Mouse (Mus musculus) MEL (cell line): ENCODE measurements around the gene Olfr1080.

Experiments used
- CHD2 ChIP-seq: IDR thresholded peaks from 2 replicates; pipeline ENCODE4 v1.6.1; 2011; ENCODE audit warnings: low read length, improper control_type of control experiment
- CTCF ChIP-seq, 3 experiments: IDR thresholded peaks in 2 of 3; conservative IDR thresholded peaks in 1 of 3; 2 replicates each; pipeline ENCODE4 v1.5.1; 2011 to 2012; ENCODE audit warnings: low read length in 3 of 3, low read depth in 2 of 3, mild to moderate bottlenecking in 2 of 3, improper control_type of control experiment in 1 of 3, inconsistent platforms in 1 of 3, mixed read lengths in 1 of 3, moderate library complexity in 1 of 3; ENCODE audit not compliant: control insufficient read depth in 1 of 3, insufficient read depth in 1 of 3, poor library complexity in 1 of 3, severe bottlenecking in 1 of 3
- E2F4 ChIP-seq: IDR thresholded peaks from 2 replicates; pipeline ENCODE4 v1.6.1; 2011; ENCODE audit warnings: low read depth, low read length, improper control_type of control experiment, borderline replicate concordance
- ELF1 ChIP-seq: IDR thresholded peaks from 2 replicates; pipeline ENCODE4 v1.6.1; 2014; ENCODE audit warnings: low read depth, mild to moderate bottlenecking, inconsistent platforms, low read length, improper control_type of control experiment, moderate library complexity
- ETS1 ChIP-seq: IDR thresholded peaks from 2 replicates; pipeline ENCODE4 v1.6.1; 2012; ENCODE audit warnings: low read depth, mild to moderate bottlenecking, inconsistent platforms, low read length, improper control_type of control experiment, moderate library complexity
- MAX ChIP-seq: IDR thresholded peaks from 2 replicates; pipeline ENCODE4 v1.6.1; 2011; ENCODE audit warnings: low read length, improper control_type of control experiment
- MEF2A ChIP-seq: IDR thresholded peaks from 2 replicates; pipeline ENCODE4 v1.6.1; 2014; ENCODE audit warnings: low read depth, mild to moderate bottlenecking, inconsistent platforms, low read length, improper control_type of control experiment; ENCODE audit not compliant: poor library complexity, insufficient replicate concordance, severe bottlenecking; ENCODE audit errors: extremely low read depth
- MXI1 ChIP-seq: IDR thresholded peaks from 2 replicates; pipeline ENCODE4 v1.6.1; 2011; ENCODE audit warnings: mild to moderate bottlenecking, low read depth, low read length, improper control_type of control experiment
- NRF1 ChIP-seq: IDR thresholded peaks from 2 replicates; pipeline ENCODE4 v1.6.1; 2014; ENCODE audit warnings: low read depth, mild to moderate bottlenecking, inconsistent platforms, low read length, improper control_type of control experiment, moderate library complexity; ENCODE audit not compliant: poor library complexity, insufficient read depth, severe bottlenecking
- POLR2A ChIP-seq, 2 experiments: IDR thresholded peaks; 2 replicates each; pipeline ENCODE4 v1.6.1; 2011 to 2012; ENCODE audit warnings: low read length in 2 of 2, mild to moderate bottlenecking in 2 of 2, control low read depth in 1 of 2, improper control_type of control experiment in 1 of 2, low read depth in 1 of 2, moderate library complexity in 1 of 2; ENCODE audit not compliant: control insufficient read depth in 1 of 2, insufficient read depth in 1 of 2, poor library complexity in 1 of 2
- ZMIZ1 ChIP-seq: IDR thresholded peaks from 2 replicates; pipeline ENCODE4 v1.6.1; 2012; ENCODE audit warnings: low read depth, mild to moderate bottlenecking, inconsistent platforms, low read length, improper control_type of control experiment, moderate library complexity
- ZNF384 ChIP-seq: IDR thresholded peaks from 2 replicates; pipeline ENCODE4 v1.6.1; 2012; ENCODE audit warnings: low read depth, mild to moderate bottlenecking, inconsistent platforms, low read length, improper control_type of control experiment

GRCm38 (mm10) chr2:86530991-86531390 is 27.0 kb downstream of the Olfr1080 start:
- TF ChIP-seq ETS1 (no peak), POLR2A (IDR thresholded peaks at IDR 0.05; ENCODE audit: control insufficient read depth in 1 of 2, insufficient read depth in 1 of 2, low read depth in 1 of 2, low read length in 2 of 2, poor library complexity in 1 of 2) (no peak), CHD2 (no peak), MAX (no peak), CTCF (IDR thresholded peaks at IDR 0.05 in 2 of 3, conservative IDR thresholded peaks at IDR 0.05 in 1 of 3; ENCODE audit: control insufficient read depth in 1 of 3, insufficient read depth in 1 of 3, low read depth in 2 of 3, low read length in 3 of 3, poor library complexity in 1 of 3, severe bottlenecking in 1 of 3) (no peak), MXI1 (no peak), NRF1 (no peak), E2F4 (no peak), MEF2A (no peak), ZNF384 (no peak), ELF1 (no peak), ZMIZ1 (no peak)
